In the genomic region with DNA sequence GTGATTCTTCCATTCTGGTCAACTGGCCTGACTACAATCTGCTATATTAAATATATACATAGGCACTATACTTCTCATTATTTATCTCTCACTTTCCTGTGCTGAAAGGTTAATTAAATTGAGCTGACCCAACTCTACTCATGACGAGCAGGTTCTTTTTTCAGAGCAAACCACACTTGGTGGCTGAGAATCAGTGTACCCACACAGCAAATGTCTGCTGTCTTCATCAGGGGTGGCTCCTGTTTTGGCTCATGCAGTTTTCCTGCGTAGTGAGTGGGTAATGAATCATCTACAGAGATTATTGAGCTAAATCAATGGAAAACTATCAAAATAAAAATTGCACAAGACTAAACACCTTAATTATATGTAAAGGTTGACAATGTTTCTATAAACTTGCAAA, we compare ENCODE assay signal across 10 mouse cellular contexts. TPM values are rescaled to one million over a fixed set of nuclear protein-coding genes. Genes with fewer than 3 reads are reported as not detected.
"Had no signal": no experiment of that assay in that cellular context is flagged by ENCODE, and none has a peak within 500 bp of the region (broad histone marks: within the 10 kb centered on the region; RNA-seq: fewer than 3 reads in every experiment).

No protein-coding gene starts in this region.

- DNase-seq: kidney, adult 2 months; kidney, postnatal 25 days; liver, embryonic 13.5 days; lung, adult 2 months; lung, postnatal 14 days; lung, postnatal 4 days; midbrain, embryonic 14.5 days; right cerebral cortex, postnatal 4 days had no signal

RNA-seq across cellular contexts. Expression of gene Rsph4a, which starts 41.4 kb away (rescaled TPM):
- total RNA-seq: megakaryocyte progenitor cell, adult 5-6 weeks; megakaryocyte-erythroid progenitor cell, adult 5-6 weeks had no signal
